Mouse (Mus musculus) neural tube, embryonic 13.5 days (tissue): ENCODE measurements around the gene Diaph3. TPM values are rescaled to one million over a fixed set of nuclear protein-coding genes. Genes with fewer than 3 reads are reported as not detected.

Experiments
- ATAC-seq: fragments of 200-750 bp; cut with Nextera tagmentation; 2 replicates; pipeline ENCODE4 v1.8.0; 2017; ENCODE audit warnings: low read depth, mild to moderate bottlenecking, moderate TSS enrichment, moderate library complexity
- H3K27ac ChIP-seq: fragments of 300-500 bp; sonication (generic); replicated peaks from 2 replicates; pipeline ENCODE4 v1.5.1; 2015; ENCODE audit warnings: moderate library complexity, mild to moderate bottlenecking, inconsistent platforms
- H3K27me3 ChIP-seq: fragments of 300-500 bp; sonication (generic); 2 replicates; pipeline ENCODE4 v1.6.1; 2015; ENCODE audit warnings: mild to moderate bottlenecking, inconsistent platforms
- H3K36me3 ChIP-seq: fragments of 300-500 bp; sonication (generic); 2 replicates; pipeline ENCODE4 v1.6.1; 2015; ENCODE audit warnings: mild to moderate bottlenecking, inconsistent platforms
- H3K4me1 ChIP-seq: fragments of 300-500 bp; sonication (generic); replicated peaks from 2 replicates; pipeline ENCODE4 v1.6.1; 2015; ENCODE audit warnings: inconsistent platforms
- H3K4me2 ChIP-seq: fragments of 300-500 bp; sonication (generic); 2 replicates; pipeline ENCODE4 v1.6.1; 2015; ENCODE audit warnings: inconsistent platforms, mild to moderate bottlenecking, moderate library complexity
- H3K4me3 ChIP-seq: fragments of 300-500 bp; sonication (generic); 2 replicates; pipeline ENCODE4 v1.5.1; 2015; ENCODE audit warnings: mild to moderate bottlenecking, inconsistent platforms
- H3K9ac ChIP-seq: fragments of 300-500 bp; sonication (generic); 2 replicates; pipeline ENCODE4 v1.6.1; 2015; ENCODE audit warnings: moderate library complexity, mild to moderate bottlenecking, inconsistent platforms
- H3K9me3 ChIP-seq: fragments of 300-500 bp; sonication (generic); 2 replicates; pipeline ENCODE4 v1.6.1; 2016; ENCODE audit warnings: inconsistent platforms
- WGBS: fragments of 180-500 bp; shearing (Covaris S2); methylation state at CpG from one replicate; pipeline ENCODE4 v1.1.7; 2015; 5-methylcytosine and 5-hydroxymethylcytosine counted together
- polyA plus RNA-seq: library from polyadenylated mRNA; unstranded; fragments of >200 nt; fragmentation: Nextera tagmentation; extraction: Ambion mirVana; gene quantifications from 2 replicates; pipeline ENCODE4 v1.2.1, GENCODE M21; 2015

Diaph3 gene
- polyA plus RNA-seq, 1 experiment from 2014 or later: 3.0 TPM

DNA sequence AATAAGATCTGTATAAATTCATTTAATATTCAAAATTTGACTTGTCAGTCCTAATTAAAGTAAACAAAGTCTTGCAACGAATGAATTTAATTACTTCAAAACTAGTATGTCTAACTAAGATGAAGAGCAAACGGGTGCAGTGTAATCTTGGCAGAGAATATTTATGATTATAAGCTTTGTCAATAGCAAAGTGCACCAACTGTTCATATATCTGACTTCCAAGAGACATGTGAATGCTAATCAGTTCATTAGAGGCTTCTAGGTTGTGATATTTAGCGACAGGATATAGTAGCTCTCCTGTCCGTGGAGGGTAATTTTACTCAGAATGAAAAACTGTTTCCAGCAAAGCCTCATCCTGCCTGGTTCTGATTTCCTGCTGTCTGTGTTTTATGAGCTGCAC lies 308.0 kb downstream of the Diaph3 start:
- no peaks in the 10 kb centered on the region for H3K36me3 ChIP-seq
- no peak for ATAC-seq
- no peaks in the 10 kb centered on the region for H3K4me1 ChIP-seq
- no peak overlapping the region for H3K9ac ChIP-seq
- H3K9me3 ChIP-seq: no peaks in the 10 kb centered on the region
- no peak overlapping the region for H3K4me2 ChIP-seq
- H3K4me3 ChIP-seq: no peak overlapping the region
- no peaks in the 10 kb centered on the region for H3K27me3 ChIP-seq
- WGBS: 69% methylated on average over 4 of the region's 4 CpGs
- no peak overlapping the region; the same call in 1 of the 2 replicates for H3K27ac ChIP-seq

DNA sequence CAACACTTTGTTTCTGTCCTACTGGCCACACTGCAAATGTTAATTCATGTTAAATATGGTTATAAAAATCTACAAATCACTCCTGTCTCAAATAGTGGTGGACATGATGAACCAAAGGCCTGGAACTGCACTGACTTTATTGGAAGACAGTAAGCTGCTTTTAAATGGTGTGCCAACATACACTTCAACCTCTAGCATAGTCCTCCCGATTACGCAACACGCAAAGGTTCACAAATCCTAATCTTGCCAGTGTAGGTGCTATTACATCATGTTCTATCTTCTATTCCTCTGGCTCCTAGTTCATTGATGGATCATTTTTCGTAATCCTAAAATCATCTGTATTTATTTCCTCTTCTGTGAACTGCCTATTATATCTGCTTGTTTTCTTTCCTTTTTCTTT lies 324.8 kb downstream of the Diaph3 start:
- Histone ChIP-seq H3K36me3 (no peaks in the 10 kb centered on the region), H3K9ac (no peak overlapping the region), H3K27ac (no peak overlapping the region), H3K27me3 (no peaks in the 10 kb centered on the region), H3K4me2 (no peak overlapping the region), H3K9me3 (no peaks in the 10 kb centered on the region), H3K4me3 (no peak overlapping the region), H3K4me1 (no peaks in the 10 kb centered on the region)
- WGBS: 94% methylated on average over 4 of the region's 4 CpGs
- no peak for ATAC-seq

DNA sequence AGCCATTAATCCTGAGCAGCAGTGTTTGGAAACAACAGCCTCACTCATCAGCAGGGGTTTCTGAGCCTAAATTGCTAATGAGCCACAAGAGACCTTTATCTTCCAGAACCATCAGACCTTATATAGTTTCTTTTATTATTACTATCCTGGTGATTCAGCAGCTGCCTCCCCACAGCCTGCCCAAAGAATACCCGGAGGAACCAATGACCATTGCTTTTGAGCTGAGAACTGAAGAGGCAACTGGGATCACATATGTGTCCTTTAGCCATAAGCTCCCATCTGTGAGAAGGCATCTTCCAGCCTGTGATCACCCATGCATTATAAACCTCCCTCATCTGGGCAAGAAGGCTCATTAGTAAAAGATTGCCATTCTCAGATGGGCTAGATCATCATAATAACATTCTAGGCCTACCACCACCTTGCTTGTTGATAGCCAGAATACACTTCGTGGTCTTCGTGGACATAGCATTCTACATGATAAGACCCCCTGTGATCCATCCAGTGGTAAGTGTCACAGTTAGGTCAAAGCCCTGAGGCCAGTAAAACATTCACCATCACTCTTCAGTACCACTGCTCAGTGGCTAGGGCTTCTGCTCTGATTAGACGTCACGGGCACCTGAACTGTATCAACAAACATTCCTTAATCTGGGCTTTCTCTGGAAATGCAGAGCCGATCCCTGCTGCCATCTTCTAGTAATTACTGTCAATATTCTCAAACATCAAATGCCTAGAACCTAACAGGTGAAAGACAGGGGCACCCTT lies 352.0 kb downstream of the Diaph3 start:
- H3K9me3 ChIP-seq: no peaks in the 10 kb centered on the region
- no peak overlapping the region for H3K4me3 ChIP-seq
- H3K36me3 ChIP-seq: no peaks in the 10 kb centered on the region
- H3K27me3 ChIP-seq: no peaks in the 10 kb centered on the region
- no peak overlapping the region for H3K9ac ChIP-seq
- WGBS: 70% methylated on average over 6 of the region's 6 CpGs
- H3K4me2 ChIP-seq: no peak overlapping the region
- H3K4me1 ChIP-seq: peaks cover 9% of the 10 kb centered on the region; the same call in 1 of the 2 replicates
- ATAC-seq: no peak
- no peak overlapping the region for H3K27ac ChIP-seq

- Histone ChIP-seq H3K4me3 (no peak overlapping the region), H3K4me1 (peaks cover 9% of the 10 kb centered on the region; the same call in 1 of the 2 replicates), H3K9ac (no peak overlapping the region), H3K4me2 (no peak overlapping the region), H3K36me3 (no peaks in the 10 kb centered on the region), H3K27ac (no peak overlapping the region), H3K9me3 (no peaks in the 10 kb centered on the region), H3K27me3 (no peaks in the 10 kb centered on the region)
- ATAC-seq: no peak
- WGBS: 26% methylated on average over 8 of the region's 8 CpGs
Observed at GRCm38 (mm10) chr14:86786866-86787265, 354.2 kb downstream of the Diaph3 start.

DNA sequence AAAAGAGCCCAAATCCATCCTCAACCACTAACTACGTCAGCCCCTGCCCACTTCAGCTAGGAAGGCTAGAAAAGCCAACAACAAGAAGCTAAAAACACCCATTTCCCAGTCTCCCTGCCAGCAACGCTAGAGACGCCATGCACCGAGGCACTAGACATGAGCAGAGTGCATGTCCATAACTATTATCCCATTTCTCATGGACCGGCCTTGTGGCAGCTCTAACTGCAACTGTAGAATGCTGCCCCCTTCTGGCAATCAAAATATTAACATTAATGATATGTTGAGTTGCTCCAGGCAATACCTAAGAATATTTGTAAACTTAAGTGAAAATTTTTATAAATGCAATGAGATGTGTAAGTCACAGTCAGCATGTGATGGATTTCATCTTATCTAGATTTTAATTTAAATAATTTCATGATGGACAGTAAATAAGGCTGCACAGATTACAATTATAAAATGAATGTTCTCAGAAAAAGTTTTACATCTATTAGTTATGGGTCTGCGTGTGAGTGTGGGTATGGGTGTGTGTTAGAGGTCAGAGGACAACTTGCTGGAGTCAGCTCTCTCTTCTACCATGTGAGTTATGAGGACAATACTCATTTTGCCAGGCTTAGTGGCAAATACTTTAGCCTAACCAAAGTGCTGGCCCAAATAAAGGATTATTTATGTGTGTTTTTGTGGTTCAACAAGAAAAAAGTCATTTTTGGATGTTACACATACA lies 359.3 kb downstream of the Diaph3 start:
- H3K9me3 ChIP-seq: no peaks in the 10 kb centered on the region
- H3K4me2 ChIP-seq: no peak overlapping the region
- no peak overlapping the region for H3K9ac ChIP-seq
- WGBS: 57% methylated on average over 6 of the region's 6 CpGs
- no peak for ATAC-seq
- no peak overlapping the region for H3K4me3 ChIP-seq
- no peaks in the 10 kb centered on the region for H3K36me3 ChIP-seq
- H3K4me1 ChIP-seq: 0 out of 2 replicates have a peak, but pooled peaks cover under 1% of the 10 kb centered on the region
- H3K27me3 ChIP-seq: no peaks in the 10 kb centered on the region
- H3K27ac ChIP-seq: no peak overlapping the region

DNA sequence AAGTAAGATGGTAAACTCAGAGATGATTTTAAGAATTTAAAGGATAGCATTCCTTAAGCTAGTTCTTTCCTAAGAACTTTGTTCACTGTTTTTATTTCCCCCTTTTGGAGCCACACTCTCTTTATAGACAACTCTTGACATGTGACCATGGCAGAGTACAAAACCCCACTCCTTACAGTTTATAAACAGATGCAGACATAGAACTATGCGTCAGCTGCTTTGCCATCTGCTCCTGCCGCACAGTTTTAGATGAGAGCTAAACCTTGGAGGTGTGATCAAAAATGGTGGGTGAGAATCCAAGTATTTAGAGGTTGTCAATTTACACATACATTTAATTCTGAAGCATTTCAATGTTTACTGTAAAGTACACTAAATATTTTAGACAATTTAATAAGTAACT lies 367.7 kb downstream of the Diaph3 start:
- Histone ChIP-seq H3K4me2 (no peak overlapping the region), H3K36me3 (no peaks in the 10 kb centered on the region), H3K4me1 (peaks cover 6% of the 10 kb centered on the region; the same call in 1 of the 2 replicates), H3K9ac (no peak overlapping the region), H3K27ac (no peak overlapping the region), H3K4me3 (no peak overlapping the region), H3K9me3 (no peaks in the 10 kb centered on the region), H3K27me3 (no peaks in the 10 kb centered on the region)
- WGBS: 60% methylated on average over 2 of the region's 2 CpGs
- ATAC-seq: no peak

DNA sequence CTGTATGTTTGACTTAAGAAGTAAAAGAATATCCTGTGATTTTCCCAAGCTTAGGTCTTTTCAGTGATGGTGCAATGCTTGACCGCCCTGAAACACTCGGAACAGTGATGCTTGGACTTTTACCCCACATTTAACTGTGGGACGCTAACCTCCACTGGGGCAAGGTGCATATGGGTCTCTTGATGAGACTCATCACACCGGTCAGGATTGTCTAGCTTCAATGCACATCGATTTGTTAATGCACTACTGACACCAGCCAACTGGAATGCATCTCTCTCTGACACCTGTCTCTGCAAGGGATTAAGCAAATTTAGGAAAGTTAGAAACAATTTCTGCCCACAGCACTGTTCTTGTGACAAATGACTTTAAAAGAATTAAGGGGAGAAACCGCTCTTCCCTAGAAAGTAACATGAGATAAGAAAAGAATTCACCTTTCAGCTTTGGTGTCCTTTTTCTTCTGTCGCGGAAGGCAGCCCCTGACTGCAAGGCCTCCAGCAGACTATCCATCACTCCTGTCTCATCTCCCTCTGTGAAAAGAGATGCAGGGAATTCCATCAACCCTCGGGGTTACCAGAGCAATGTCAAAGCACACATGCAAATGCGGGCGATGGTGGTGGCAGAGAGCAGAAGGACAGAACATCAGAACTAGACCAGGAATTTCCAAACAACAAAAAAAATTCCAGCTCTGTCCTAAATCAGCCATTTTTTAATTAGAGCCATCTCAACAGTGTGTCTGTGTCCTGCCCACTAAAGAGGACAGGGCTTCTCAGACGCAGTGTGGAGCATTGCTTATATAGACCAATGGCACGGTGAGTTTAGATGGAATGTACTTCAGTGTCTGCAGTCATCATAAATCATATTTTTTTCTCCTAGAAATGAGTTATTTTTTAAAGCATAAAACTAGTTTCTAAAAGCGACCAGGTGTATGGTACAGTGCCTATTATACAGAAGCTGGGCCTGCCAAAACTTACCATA lies 368.6 kb downstream of the Diaph3 start:
- 45% methylated on average over 14 of the region's 14 CpGs for WGBS
- no peak overlapping the region for H3K27ac ChIP-seq
- H3K4me1 ChIP-seq: peaks cover 6% of the 10 kb centered on the region; the same call in 1 of the 2 replicates
- no peak overlapping the region for H3K9ac ChIP-seq
- no peaks in the 10 kb centered on the region for H3K36me3 ChIP-seq
- no peaks in the 10 kb centered on the region for H3K9me3 ChIP-seq
- ATAC-seq: no peak; the same call in 1 of the 2 replicates
- no peaks in the 10 kb centered on the region for H3K27me3 ChIP-seq
- H3K4me3 ChIP-seq: no peak overlapping the region
- H3K4me2 ChIP-seq: no peak overlapping the region

GRCm38 (mm10) chr14:86764286-86764685 lies 376.7 kb downstream of the Diaph3 start:
- no peak overlapping the region for H3K4me2 ChIP-seq
- WGBS: 61% methylated on average over 2 of the region's 2 CpGs
- H3K9ac ChIP-seq: no peak overlapping the region
- no peaks in the 10 kb centered on the region for H3K27me3 ChIP-seq
- no peaks in the 10 kb centered on the region for H3K9me3 ChIP-seq
- no peak overlapping the region for H3K27ac ChIP-seq
- H3K36me3 ChIP-seq: no peaks in the 10 kb centered on the region
- ATAC-seq: no peak
- H3K4me3 ChIP-seq: no peak overlapping the region
- no peaks in the 10 kb centered on the region for H3K4me1 ChIP-seq

DNA sequence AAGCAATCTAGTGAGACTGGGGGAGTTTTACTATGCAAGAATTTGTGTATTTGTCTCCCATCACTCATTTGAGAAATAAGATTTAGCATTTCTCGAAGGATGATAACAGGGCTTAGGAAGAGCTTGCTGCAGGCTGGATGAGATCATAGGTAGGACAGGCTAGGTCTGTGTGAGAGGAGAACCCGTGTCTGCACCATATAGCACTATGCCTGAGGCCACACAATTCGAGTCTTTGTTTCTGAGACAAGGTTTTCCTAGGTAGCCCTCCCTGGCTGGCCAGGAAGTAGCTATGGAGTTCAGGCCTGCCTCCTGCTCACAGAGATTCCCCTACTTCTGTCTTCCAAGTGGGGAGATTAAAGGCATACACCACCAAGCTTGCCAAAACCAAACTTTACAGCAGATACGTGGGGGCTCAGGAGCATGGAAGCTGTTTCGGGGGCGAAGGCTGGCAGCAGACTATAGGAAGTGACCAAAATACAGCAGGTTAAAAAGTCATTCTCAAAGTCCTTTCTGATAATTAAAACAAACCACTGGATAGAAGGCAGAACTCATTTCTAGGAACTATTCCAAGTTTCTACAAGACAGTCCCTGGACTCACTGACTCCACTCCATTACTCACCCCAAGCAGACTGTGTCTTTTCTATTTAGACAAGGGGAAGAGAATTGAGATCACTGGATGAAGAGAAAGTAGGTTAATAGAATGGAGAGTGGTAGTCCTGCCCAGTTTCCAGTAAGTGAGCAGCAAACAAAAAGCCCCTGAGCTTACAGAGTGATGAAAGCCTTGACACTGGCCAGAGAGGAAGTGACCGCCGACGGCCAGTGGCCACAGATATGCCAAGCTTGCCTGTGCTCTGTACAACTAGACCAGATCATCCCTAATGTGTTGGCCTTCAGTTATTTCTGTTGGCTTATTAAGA lies 383.2 kb downstream of the Diaph3 start:
- 85% methylated on average over 9 of the region's 9 CpGs for WGBS
- Histone ChIP-seq H3K36me3 (no peaks in the 10 kb centered on the region), H3K4me2 (no peak overlapping the region), H3K27ac (no peak overlapping the region), H3K9me3 (no peaks in the 10 kb centered on the region), H3K9ac (no peak overlapping the region), H3K4me1 (no peaks in the 10 kb centered on the region), H3K27me3 (no peaks in the 10 kb centered on the region), H3K4me3 (no peak overlapping the region)
- ATAC-seq: no peak

DNA sequence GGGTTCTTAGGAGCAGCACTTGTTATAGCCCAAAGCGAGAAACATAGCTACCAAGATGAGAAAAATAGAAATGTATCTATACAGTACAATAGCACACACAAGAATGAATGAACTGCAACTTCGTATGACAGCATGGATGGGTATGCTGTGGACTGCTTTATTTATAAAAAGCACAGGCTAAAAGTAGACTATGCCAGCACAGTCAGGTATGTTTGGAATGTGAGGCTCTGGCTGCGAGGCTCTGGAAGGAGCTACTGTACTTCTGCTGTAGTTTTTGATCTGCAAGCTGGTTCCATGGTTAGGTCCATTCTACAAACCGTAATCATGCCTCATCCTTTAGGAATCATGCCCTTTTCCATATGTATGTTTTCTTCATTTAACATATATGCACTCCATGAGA lies 383.9 kb downstream of the Diaph3 start:
- Histone ChIP-seq H3K27me3 (no peaks in the 10 kb centered on the region), H3K4me2 (no peak overlapping the region), H3K36me3 (no peaks in the 10 kb centered on the region), H3K9me3 (no peaks in the 10 kb centered on the region), H3K27ac (no peak overlapping the region), H3K4me3 (no peak overlapping the region), H3K9ac (no peak overlapping the region), H3K4me1 (no peaks in the 10 kb centered on the region)
- 91% methylated on average over 4 of the region's 4 CpGs for WGBS
- no peak for ATAC-seq

DNA sequence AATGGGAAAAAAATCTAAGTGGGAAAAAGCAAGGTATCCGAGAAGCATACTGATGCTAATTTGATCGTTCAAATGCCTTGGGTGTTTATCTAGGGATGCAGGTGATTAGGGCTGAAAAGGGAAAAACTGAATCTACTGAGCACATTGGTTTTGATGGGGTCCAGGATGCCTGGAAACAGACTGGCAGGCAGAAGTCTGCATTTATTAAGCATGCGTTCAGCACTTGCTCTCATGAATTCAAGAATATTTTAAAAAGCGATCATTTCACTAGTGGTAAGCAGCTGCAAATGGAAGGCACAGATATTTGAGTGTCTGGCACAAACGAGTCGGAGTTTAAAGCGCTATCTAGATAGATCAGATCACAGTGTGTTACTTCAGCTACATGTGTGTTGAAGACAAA lies 390.7 kb downstream of the Diaph3 start:
- H3K4me2 ChIP-seq: no peak overlapping the region
- no peak overlapping the region for H3K27ac ChIP-seq
- no peaks in the 10 kb centered on the region; the same call in 1 of the 2 replicates for H3K27me3 ChIP-seq
- no peak overlapping the region for H3K9ac ChIP-seq
- H3K4me1 ChIP-seq: peaks cover 19% of the 10 kb centered on the region
- 83% methylated on average over 7 of the region's 7 CpGs for WGBS
- H3K36me3 ChIP-seq: no peaks in the 10 kb centered on the region
- H3K9me3 ChIP-seq: no peaks in the 10 kb centered on the region
- no peak overlapping the region for H3K4me3 ChIP-seq
- ATAC-seq: no peak
